Comparison of ENCODE assay signal across 11 mouse cellular contexts in the genomic region with DNA sequence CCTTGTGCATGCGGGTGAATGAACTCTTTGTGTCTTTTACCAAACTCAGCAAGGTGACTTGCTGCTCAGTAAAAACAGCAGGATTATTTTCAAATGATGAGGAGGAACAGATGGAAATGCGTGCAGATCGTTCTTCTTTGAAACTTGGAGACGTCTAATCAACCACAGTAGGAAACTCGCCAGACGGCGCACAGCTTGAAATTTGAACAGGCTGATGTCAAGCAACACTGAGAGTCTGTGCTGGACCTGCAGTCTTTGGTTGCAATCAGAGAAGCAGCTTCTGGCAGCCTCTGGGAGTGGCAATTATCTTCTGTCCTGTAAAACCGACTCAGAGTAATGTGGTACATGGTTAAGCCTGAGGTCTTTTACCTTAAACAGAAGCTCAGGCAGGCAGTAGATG. TPM values are rescaled to one million over a fixed set of nuclear protein-coding genes. Genes with fewer than 3 reads are reported as not detected.
DNase-seq lines count a peak whose midpoint lies in the region; ATAC-seq lines count a peak whose summit lies in the region.
"Had no signal": no experiment of that assay in that cellular context is flagged by ENCODE, and none has a peak within 500 bp of the region (broad histone marks: within the 10 kb centered on the region; RNA-seq: fewer than 3 reads in every experiment).

No protein-coding gene starts in this region.

- peaks cover 6% of the 10 kb centered on the region; the same call in 1 of the 2 replicates for H3K4me1 ChIP-seq in forebrain, embryonic 12.5 days
- H3K4me1 ChIP-seq: neural tube, embryonic 12.5 days had no signal

- H3K27me3 ChIP-seq in forebrain, embryonic 12.5 days = no peaks in the 10 kb centered on the region
- H3K27me3 ChIP-seq: neural tube, embryonic 12.5 days had no signal

- 15% methylated on average over 8 of the region's 8 CpGs for WGBS in forebrain, embryonic 12.5 days

- no peaks in the 10 kb centered on the region for H3K9me3 ChIP-seq in forebrain, embryonic 12.5 days
- H3K9me3 ChIP-seq: neural tube, embryonic 12.5 days had no signal

- H3K4me3 ChIP-seq in forebrain, embryonic 12.5 days (replicated peaks) = no peak overlapping the region
- H3K4me3 ChIP-seq: neural tube, embryonic 12.5 days had no signal

- intact Hi-C loops in heart, postnatal 10 days (cut with DNase I) = no loop called here

- DNase-seq in heart, postnatal 10 days = peak; percentile 6 to 11
- DNase-seq in heart, adult 9 months (ENCODE audit: low spot score in 2 of 2) = no peak
- peak; percentile 53 for DNase-seq in ZHBTc4 (ENCODE audit: low read depth, low spot score)
- DNase-seq in layer of hippocampus, postnatal 14 days (ENCODE audit: low spot score in 2 of 2) = peak; percentile 23 to 37
- no peak for DNase-seq in thymus, adult 18-20 months
- no peak for DNase-seq in yolk sac, embryonic 10.5 days (ENCODE audit: low spot score)
- no peak for DNase-seq in urinary bladder, postnatal 4 days (ENCODE audit: low spot score in 2 of 2)
- DNase-seq: gastrocnemius, postnatal 36 days; lung, postnatal 14 days had no signal

- ATAC-seq in forebrain, embryonic 12.5 days (ENCODE audit: low FRiP score) = no peak

- H3K36me3 ChIP-seq in forebrain, embryonic 12.5 days (replicated peaks) = no peaks in the 10 kb centered on the region
- H3K36me3 ChIP-seq: neural tube, embryonic 12.5 days had no signal

- H3K9ac ChIP-seq in forebrain, embryonic 12.5 days = no peak overlapping the region
- H3K9ac ChIP-seq: neural tube, embryonic 12.5 days had no signal

- no peak overlapping the region for H3K4me2 ChIP-seq in forebrain, embryonic 12.5 days
- H3K4me2 ChIP-seq: neural tube, embryonic 12.5 days had no signal

- 0 out of 2 replicates have a peak overlapping the region, but pooled peaks have one; percentile 53 for H3K27ac ChIP-seq in forebrain, embryonic 12.5 days
- H3K27ac ChIP-seq: neural tube, embryonic 12.5 days had no signal

RNA-seq across cellular contexts. Expression of a gene that starts 2.2 kb away (rescaled TPM):
- under 1 TPM; 0.36 to 0.37 TPM for total RNA-seq in heart, postnatal 10 days (2021)
- polyA plus RNA-seq in forebrain, embryonic 12.5 days (2016; fragmentation: Nextera tagmentation; extraction: Ambion mirVana) = 0.55 TPM in 1 of 2 replicates, not detected in the other
- 1 to 10 TPM; 2.8 to 3.1 TPM for total RNA-seq in layer of hippocampus, postnatal 14 days (2021)
- total RNA-seq: gastrocnemius, postnatal 36 days had no signal
- polyA plus RNA-seq: neural tube, embryonic 12.5 days had no signal

RNA-seq across cellular contexts. Expression of a gene that starts 34.5 kb away (rescaled TPM):
- total RNA-seq in heart, postnatal 10 days (2021) = 1 to 10 TPM; 3.5 to 3.9 TPM
- 44.5 and 46.3 TPM in 2 replicates for polyA plus RNA-seq in forebrain, embryonic 12.5 days (2016; fragmentation: Nextera tagmentation; extraction: Ambion mirVana)
- total RNA-seq in layer of hippocampus, postnatal 14 days (2021) = 1 to 10 TPM; 1.7 to 3.6 TPM

RNA-seq across cellular contexts. Expression of a gene that starts 59.3 kb away (rescaled TPM):
- 100 to 1,000 TPM; 417 to 432 TPM for total RNA-seq in heart, postnatal 10 days (2021)
- polyA plus RNA-seq in forebrain, embryonic 12.5 days (2016; fragmentation: Nextera tagmentation; extraction: Ambion mirVana) = 43.4 and 44.0 TPM in 2 replicates
- total RNA-seq in layer of hippocampus, postnatal 14 days (2021) = 10 to 100 TPM; 69.8 to 70.0 TPM

Comparison
In these comparisons a context has a peak if more than half of its experiments do, and no peak if none do; other contexts are left out.
1. DNase-seq: peak in heart, postnatal 10 days (2 of 2), ZHBTc4 (single experiment) and layer of hippocampus, postnatal 14 days (2 of 2); none in heart, adult 9 months (0 of 2), thymus, adult 18-20 months (0 of 2), yolk sac, embryonic 10.5 days (single experiment) and urinary bladder, postnatal 4 days (0 of 2).
2. RNA of a gene that starts 59.3 kb away (total RNA-seq): 417 to 432 TPM in heart, postnatal 10 days; 69.8 to 70.0 TPM in layer of hippocampus, postnatal 14 days; every median in the first group is over 4 times any median in the second.